Mouse (Mus musculus): ENCODE results near the gene Gabrd. TPM values are rescaled to one million over a fixed set of nuclear protein-coding genes. Genes with fewer than 3 reads are reported as not detected.

Gabrd gene
- total and polyA plus RNA-seq, 3 experiments, result 0.08 TPM; not detected in 2

- Histone ChIP-seq H3K4me1 (ENCODE audit: control insufficient read depth in 1 of 2, insufficient read depth in 2 of 2) (peaks cover 2 to 21% of the 10 kb centered on the region in 2 experiments; a peak in 3 of 4 replicates), H3K79me2 (replicated peaks; ENCODE audit: control insufficient read depth, extremely low read depth, insufficient read depth, poor library complexity, severe bottlenecking) (peaks cover 34% of the 10 kb centered on the region), H3K9me3 (replicated peaks; ENCODE audit: low read length) (no peaks in the 10 kb centered on the region), H3K9ac (ENCODE audit: insufficient read depth, low read depth) (peak overlapping the region; percentile 67), H3K36me3 (replicated peaks in 1 of 2; ENCODE audit: control insufficient read depth in 1 of 2, insufficient read depth in 1 of 2, low read length in 1 of 2) (peaks cover 0 to 20% of the 10 kb centered on the region in 2 experiments), H3K27ac (ENCODE audit: insufficient read depth, low read depth) (peak overlapping the region; percentile 67), H3K4me3 (replicated peaks in 1 of 3; ENCODE audit: low read depth in 2 of 3, low read length in 2 of 3, poor library complexity in 1 of 3) (no peak overlapping the region), H3K4me2 (ENCODE audit: insufficient read depth, low read depth, poor library complexity, severe bottlenecking) (peak overlapping the region; percentile 95), H3K27me3 (replicated peaks) (no peaks in the 10 kb centered on the region)
- TF ChIP-seq ZKSCAN1 (IDR thresholded peaks at IDR 0.05; ENCODE audit: borderline replicate concordance, low read depth, low read length), result no peak
- TF ChIP-seq UBTF (IDR thresholded peaks at IDR 0.05; ENCODE audit: low read depth, low read length), result no peak
- TF ChIP-seq CHD1 (IDR thresholded peaks at IDR 0.05; ENCODE audit: low read depth, low read length), result no peak
- TF ChIP-seq NRF1 (IDR thresholded peaks at IDR 0.05; ENCODE audit: low read depth, low read length), result no peak
- no peak for TF ChIP-seq MAFK (IDR thresholded peaks at IDR 0.05; ENCODE audit: insufficient replicate concordance, low read length)
- TF ChIP-seq E2F4 (IDR thresholded peaks at IDR 0.05; ENCODE audit: insufficient replicate concordance, low read depth, low read length), result no peak
- no peak for TF ChIP-seq ZC3H11A (IDR thresholded peaks at IDR 0.05; ENCODE audit: low read depth, low read length)
- no peak for TF ChIP-seq MXI1 (IDR thresholded peaks at IDR 0.05; ENCODE audit: low read depth, low read length)
- no peak for TF ChIP-seq POLR2A (IDR thresholded peaks at IDR 0.05; ENCODE audit: low read depth, low read length)
- TF ChIP-seq ZNF384 (IDR thresholded peaks at IDR 0.05; ENCODE audit: low read depth, low read length), result no peak
- no peak for TF ChIP-seq JUND (conservative IDR thresholded peaks at IDR 0.05; ENCODE audit: low read depth, low read length)
- TF ChIP-seq BHLHE40 (IDR thresholded peaks at IDR 0.05; ENCODE audit: low read depth, low read length), result no peak
- no peak for TF ChIP-seq HCFC1 (IDR thresholded peaks at IDR 0.05; ENCODE audit: low read depth, low read length)
- TF ChIP-seq CTCF (conservative IDR thresholded peaks at IDR 0.05 in 1 of 2, IDR thresholded peaks at IDR 0.05 in 1 of 2; ENCODE audit: low read depth in 2 of 2, low read length in 2 of 2), result no peak
- TF ChIP-seq RAD21 (IDR thresholded peaks at IDR 0.05; ENCODE audit: low read depth, low read length), result no peak
- no peak for TF ChIP-seq ELF1 (IDR thresholded peaks at IDR 0.05; ENCODE audit: low read depth, low read length)
- TF ChIP-seq EP300 (IDR thresholded peaks at IDR 0.05; ENCODE audit: low read length), result no peak
- no peak for DNase-seq (ENCODE audit: extremely low read depth)
- in situ Hi-C loops (cut with MboI; ENCODE audit: low pct_ligation_motif_present, low pct_unique_long_range_greater_than_20kb, low sequenced_read_pairs), result no loop called here
- dilution Hi-C loops (cut with MboI; ENCODE audit: extremely low pct_ligation_motif_present, extremely low pct_unique_long_range_greater_than_20kb, low sequenced_read_pairs), result no loop called here
These were observed 16.8 kb upstream of the Gabrd start for GRCm38 (mm10) chr4:155414656-155415235.

DNA sequence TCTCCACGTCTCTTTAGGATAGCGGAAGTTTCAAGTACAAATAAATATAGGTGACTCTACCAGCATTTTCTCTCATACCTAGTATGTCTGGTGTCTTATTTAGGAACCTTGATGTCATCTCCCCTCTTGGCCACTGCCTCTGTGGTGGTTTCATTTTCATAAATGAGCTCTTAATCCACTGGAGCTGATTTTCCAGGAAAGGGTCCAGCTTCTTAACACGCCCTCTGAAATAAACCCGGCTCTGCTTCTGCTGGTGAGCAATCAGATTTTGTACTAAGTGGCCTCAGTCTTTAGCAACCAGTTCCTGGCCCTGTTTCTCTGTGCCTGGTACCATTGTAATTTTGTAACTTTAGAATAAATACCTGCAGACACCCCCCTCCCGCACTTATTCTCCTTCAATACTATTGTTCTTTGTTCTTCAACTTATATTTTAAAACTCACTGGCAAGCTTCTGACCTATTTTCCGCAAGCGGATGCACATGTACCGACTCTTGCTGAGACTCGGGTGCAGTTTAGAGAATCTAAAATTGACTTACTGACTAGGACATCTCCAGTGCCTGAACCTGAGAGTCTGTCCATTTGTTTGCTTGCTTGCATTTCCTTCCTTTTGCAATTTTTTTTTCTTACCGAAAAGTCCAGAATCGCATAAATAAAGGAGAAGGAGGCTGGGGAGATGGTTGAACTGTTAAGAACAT is 15.9 kb upstream of the Gabrd start:
- Histone ChIP-seq H3K4me2 (ENCODE audit: insufficient read depth, low read depth, poor library complexity, severe bottlenecking) (peak overlapping the region; percentile 95), H3K79me2 (replicated peaks; ENCODE audit: control insufficient read depth, extremely low read depth, insufficient read depth, poor library complexity, severe bottlenecking) (peaks cover 34% of the 10 kb centered on the region), H3K36me3 (replicated peaks in 1 of 2; ENCODE audit: control insufficient read depth in 1 of 2, insufficient read depth in 1 of 2, low read length in 1 of 2) (peaks cover 0 to 12% of the 10 kb centered on the region in 2 experiments), H3K9me3 (replicated peaks; ENCODE audit: low read length) (no peaks in the 10 kb centered on the region), H3K4me3 (replicated peaks in 1 of 3; ENCODE audit: low read depth in 2 of 3, low read length in 2 of 3, poor library complexity in 1 of 3) (no peak overlapping the region), H3K27ac (ENCODE audit: insufficient read depth, low read depth) (peak overlapping the region; percentile 32; the same call in 1 of the 2 replicates), H3K9ac (ENCODE audit: insufficient read depth, low read depth) (peak overlapping the region; percentile 57), H3K4me1 (ENCODE audit: control insufficient read depth in 1 of 2, insufficient read depth in 2 of 2) (peaks cover 2 to 24% of the 10 kb centered on the region in 2 experiments; a peak in 3 of 4 replicates), H3K27me3 (replicated peaks) (no peaks in the 10 kb centered on the region)
- in situ Hi-C loops (cut with MboI; ENCODE audit: low pct_ligation_motif_present, low pct_unique_long_range_greater_than_20kb, low sequenced_read_pairs) (no loop called here), dilution Hi-C loops (cut with MboI; ENCODE audit: extremely low pct_ligation_motif_present, extremely low pct_unique_long_range_greater_than_20kb, low sequenced_read_pairs) (no loop called here)
- no peak for DNase-seq (ENCODE audit: extremely low read depth)
- TF ChIP-seq MEF2A (IDR thresholded peaks at IDR 0.05; ENCODE audit: borderline replicate concordance, low read depth, low read length) (peak; percentile 45; the same call in 1 of the 2 replicates), MAZ (IDR thresholded peaks at IDR 0.05; ENCODE audit: low read depth, low read length) (no peak), JUN (IDR thresholded peaks at IDR 0.05; ENCODE audit: insufficient read depth, low read depth, low read length) (0 out of 2 replicates have a peak, but pooled peaks have one; percentile 25)

Data from CH12.LX (cell line).